Mouse (Mus musculus) neural tube, embryonic 14.5 days (tissue): ENCODE measurements around the gene Ano3. TPM values are rescaled to one million over a fixed set of nuclear protein-coding genes. Genes with fewer than 3 reads are reported as not detected.
"Not testable (repeated sequence)": the region's sequence is repeated elsewhere in the genome, so short reads cannot be mapped to it uniquely, and the experiment has no call there.

Experiments used
- ATAC-seq: fragments of 200-750 bp; cut with Nextera tagmentation; 2 replicates; pipeline ENCODE4 v1.8.0; 2017; ENCODE audit warnings: low read depth, mild to moderate bottlenecking, moderate TSS enrichment, moderate library complexity
- H3K27ac ChIP-seq: fragments of 300-500 bp; sonication (generic); 2 replicates; pipeline ENCODE4 v1.5.1; 2014; ENCODE audit warnings: low read depth, mild to moderate bottlenecking, control low read depth, low read length, moderate library complexity, mixed read lengths
- H3K27me3 ChIP-seq: fragments of 300-500 bp; sonication (generic); 2 replicates; pipeline ENCODE4 v1.6.1; 2014; ENCODE audit warnings: low read length; ENCODE audit not compliant: control insufficient read depth, insufficient read depth
- H3K36me3 ChIP-seq: fragments of 300-500 bp; sonication (generic); 2 replicates; pipeline ENCODE4 v1.6.1; 2014; ENCODE audit warnings: low read length, mixed read lengths; ENCODE audit not compliant: control insufficient read depth, insufficient read depth
- H3K4me1 ChIP-seq: fragments of 300-500 bp; sonication (generic); 2 replicates; pipeline ENCODE4 v1.6.1; 2014; ENCODE audit warnings: low read length; ENCODE audit not compliant: control insufficient read depth, insufficient read depth
- H3K4me2 ChIP-seq: fragments of 300-500 bp; sonication (generic); 2 replicates; pipeline ENCODE4 v1.6.1; 2014; ENCODE audit warnings: mild to moderate bottlenecking, low read depth, low read length, control low read depth
- H3K4me3 ChIP-seq: fragments of 300-500 bp; sonication (generic); 2 replicates; pipeline ENCODE4 v1.5.1; 2014; ENCODE audit warnings: low read depth, low read length, control low read depth, mixed read lengths
- H3K9ac ChIP-seq: fragments of 300-500 bp; sonication (generic); replicated peaks from 2 replicates; pipeline ENCODE4 v1.6.1; 2014; ENCODE audit warnings: low read depth, mild to moderate bottlenecking, control low read depth, low read length, mixed read lengths
- H3K9me3 ChIP-seq: fragments of 300-500 bp; sonication (generic); 2 replicates; pipeline ENCODE4 v1.6.1; 2016; ENCODE audit warnings: low read length; ENCODE audit not compliant: control insufficient read depth
- WGBS: fragments of 180-500 bp; shearing (Covaris S2); extraction: QIAGEN DNeasy Blood & Tissue Kit; methylation state at CpG from one replicate; pipeline ENCODE4 v1.1.7; 2014; 5-methylcytosine and 5-hydroxymethylcytosine counted together
- polyA plus RNA-seq: library from polyadenylated mRNA; unstranded; fragments of >200 nt; fragmentation: Nextera tagmentation; extraction: Ambion mirVana; gene quantifications from 2 replicates; pipeline ENCODE4 v1.2.1, GENCODE M21; 2014

The Ano3 gene
- 0.96 and 1.1 TPM in 2 replicates for polyA plus RNA-seq

- H3K27me3 ChIP-seq, H3K27ac ChIP-seq, ATAC-seq: not testable (repeated sequence)
Observed at GRCm38 (mm10) chr2:110950823-110951222, at the start of gene Ano3. Gene Ano3 (minus strand): TSS chr2:110950923.

GRCm38 (mm10) chr2:110990071-110990470, 39.3 kb upstream of the Ano3 start:
- ATAC-seq = no peak
- 83% methylated on average over 1 of the region's 1 CpGs for WGBS

More at GRCm38 (mm10) chr2:110950823-110951222, at the start of gene Ano3:
- Histone ChIP-seq H3K9ac (0 out of 2 replicates have a peak within 1 kb of the TSS, but pooled peaks have one; percentile 25), H3K4me2 (peak within 1 kb of the TSS; percentile 52), H3K4me3 (peak within 1 kb of the TSS; percentile 30)
- H3K4me1 ChIP-seq, H3K36me3 ChIP-seq, H3K9me3 ChIP-seq: not testable (repeated sequence)

DNA sequence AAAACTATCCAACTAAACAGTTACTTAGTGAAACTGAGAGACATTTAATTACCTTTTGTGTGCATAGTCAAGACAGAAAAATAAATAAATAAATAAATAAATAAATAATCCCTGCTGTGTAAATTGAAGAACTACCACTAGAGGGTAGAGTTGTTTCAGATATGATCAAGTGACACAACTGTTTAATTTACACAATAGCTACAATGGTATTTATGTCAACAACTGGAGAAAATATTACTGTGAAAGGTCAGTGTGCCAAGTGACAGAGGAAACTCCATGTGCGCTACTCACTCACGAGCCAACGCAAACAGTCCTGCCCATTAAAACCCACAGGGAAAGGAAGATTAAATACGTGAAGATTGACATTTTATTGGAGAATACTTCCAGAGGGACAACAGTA, 38.8 kb upstream of the Ano3 start:
- Histone ChIP-seq H3K9ac (no peak overlapping the region), H3K36me3 (no peaks in the 10 kb centered on the region), H3K4me2 (no peak overlapping the region), H3K27me3 (no peaks in the 10 kb centered on the region), H3K9me3 (no peaks in the 10 kb centered on the region), H3K27ac (no peak overlapping the region), H3K4me1 (no peaks in the 10 kb centered on the region), H3K4me3 (no peak overlapping the region)
- peak; percentile 44 for ATAC-seq
- 60% methylated on average over 4 of the region's 4 CpGs for WGBS

More at GRCm38 (mm10) chr2:110990071-110990470, 39.3 kb upstream of the Ano3 start:
- Histone ChIP-seq H3K4me2 (no peak overlapping the region), H3K27me3 (no peaks in the 10 kb centered on the region), H3K36me3 (no peaks in the 10 kb centered on the region), H3K27ac (no peak overlapping the region), H3K9ac (no peak overlapping the region), H3K9me3 (no peaks in the 10 kb centered on the region), H3K4me3 (no peak overlapping the region), H3K4me1 (no peaks in the 10 kb centered on the region)

GRCm38 (mm10) chr2:110985853-110986271, 35.1 kb upstream of the Ano3 start:
- Histone ChIP-seq H3K9ac (no peak overlapping the region), H3K36me3 (no peaks in the 10 kb centered on the region), H3K4me3 (no peak overlapping the region), H3K9me3 (no peaks in the 10 kb centered on the region), H3K27ac (no peak overlapping the region), H3K4me2 (no peak overlapping the region), H3K27me3 (no peaks in the 10 kb centered on the region), H3K4me1 (no peaks in the 10 kb centered on the region)
- WGBS = 81% methylated on average over 2 of the region's 2 CpGs
- no peak for ATAC-seq

DNA sequence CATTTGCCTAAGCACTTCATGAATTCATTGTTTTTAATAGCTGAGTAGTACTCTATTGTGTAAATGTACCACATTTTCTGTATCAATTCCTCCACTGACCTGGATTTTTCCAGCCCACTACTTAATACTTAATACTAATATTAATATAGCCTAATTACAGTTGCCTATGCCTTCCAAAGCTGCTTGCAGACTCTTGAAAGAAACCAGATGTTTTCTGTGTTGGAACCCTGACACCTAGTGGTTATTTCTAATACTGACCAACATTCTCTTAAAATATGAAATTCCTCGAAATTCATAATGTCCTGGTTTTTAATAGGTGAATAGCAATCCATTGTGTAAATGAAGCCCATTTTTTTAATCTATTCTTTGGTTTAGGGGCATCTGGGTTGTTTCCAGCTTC, 31.0 kb upstream of the Ano3 start:
- Histone ChIP-seq H3K4me3 (no peak overlapping the region), H3K9ac (no peak overlapping the region), H3K27me3 (no peaks in the 10 kb centered on the region), H3K9me3 (no peaks in the 10 kb centered on the region), H3K36me3 (no peaks in the 10 kb centered on the region), H3K27ac (no peak overlapping the region), H3K4me2 (no peak overlapping the region), H3K4me1 (no peaks in the 10 kb centered on the region)
- ATAC-seq = peak; percentile 72; the same call in 1 of the 2 replicates
- WGBS = 49% methylated on average over 1 of the region's 1 CpGs

- no peak for ATAC-seq
- H3K9me3 ChIP-seq = no peaks in the 10 kb centered on the region
- H3K4me3 ChIP-seq = no peak overlapping the region
- no peaks in the 10 kb centered on the region for H3K4me1 ChIP-seq
- H3K27me3 ChIP-seq = no peaks in the 10 kb centered on the region
- no peaks in the 10 kb centered on the region for H3K36me3 ChIP-seq
- 84% methylated on average over 2 of the region's 2 CpGs for WGBS
- H3K9ac ChIP-seq = no peak overlapping the region
- H3K4me2 ChIP-seq = no peak overlapping the region
- no peak overlapping the region for H3K27ac ChIP-seq
Observed at GRCm38 (mm10) chr2:110979610-110980009, 28.9 kb upstream of the Ano3 start.

- Histone ChIP-seq H3K9me3 (no peaks in the 10 kb centered on the region), H3K4me1 (no peaks in the 10 kb centered on the region), H3K4me3 (no peak overlapping the region), H3K27me3 (no peaks in the 10 kb centered on the region), H3K27ac (no peak overlapping the region), H3K9ac (no peak overlapping the region), H3K36me3 (no peaks in the 10 kb centered on the region), H3K4me2 (no peak overlapping the region)
- no peak for ATAC-seq
- 80% methylated on average over 2 of the region's 2 CpGs for WGBS
Observed at GRCm38 (mm10) chr2:110976871-110977270, 26.1 kb upstream of the Ano3 start.

DNA sequence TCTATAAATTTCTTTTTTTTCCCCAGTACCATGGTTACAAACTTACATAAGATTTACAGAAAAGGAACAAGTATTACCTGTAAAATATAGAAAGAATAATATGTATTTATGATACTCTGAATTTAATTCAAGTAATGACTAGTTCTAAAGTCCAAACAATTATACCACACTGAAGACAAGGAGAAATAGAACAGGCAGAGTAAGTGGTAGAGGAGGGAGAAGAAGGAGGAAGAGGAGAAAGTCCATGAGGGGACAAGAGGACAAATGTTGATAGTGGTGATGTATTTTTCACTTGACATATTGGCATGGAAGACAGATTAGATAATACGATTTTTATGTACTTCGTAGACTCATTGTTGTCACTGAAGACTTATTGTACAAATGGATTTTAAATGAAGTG, 19.4 kb upstream of the Ano3 start:
- no peak overlapping the region for H3K27ac ChIP-seq
- 91% methylated on average over 2 of the region's 2 CpGs for WGBS
- H3K4me3 ChIP-seq = no peak overlapping the region
- H3K27me3 ChIP-seq = no peaks in the 10 kb centered on the region
- no peak overlapping the region for H3K9ac ChIP-seq
- no peaks in the 10 kb centered on the region for H3K9me3 ChIP-seq
- ATAC-seq = no peak
- no peak overlapping the region for H3K4me2 ChIP-seq
- H3K4me1 ChIP-seq = no peaks in the 10 kb centered on the region
- no peaks in the 10 kb centered on the region for H3K36me3 ChIP-seq

- 95% methylated on average over 3 of the region's 3 CpGs for WGBS
- H3K36me3 ChIP-seq = no peaks in the 10 kb centered on the region
Observed at GRCm38 (mm10) chr2:110965398-110965797, 14.7 kb upstream of the Ano3 start.

More at GRCm38 (mm10) chr2:110965398-110965797, 14.7 kb upstream of the Ano3 start:
- Histone ChIP-seq H3K9ac (no peak overlapping the region), H3K4me3 (no peak overlapping the region), H3K27ac (no peak overlapping the region), H3K27me3 (no peaks in the 10 kb centered on the region), H3K4me2 (no peak overlapping the region), H3K4me1 (no peaks in the 10 kb centered on the region), H3K9me3 (no peaks in the 10 kb centered on the region)
- no peak for ATAC-seq
